Mouse (Mus musculus) liver, embryonic 15.5 days (tissue): Measurements from ENCODE around the gene Fcho2. TPM values are rescaled to one million over a fixed set of nuclear protein-coding genes. Genes with fewer than 3 reads are reported as not detected.
"Not testable (repeated sequence)": the region's sequence is repeated elsewhere in the genome, so short reads cannot be mapped to it uniquely, and the experiment has no call there.

Experiments
- ATAC-seq: fragments of 200-750 bp; cut with Nextera tagmentation; 2 replicates; pipeline ENCODE4 v1.8.0; 2017; ENCODE audit warnings: moderate number of reproducible peaks, mild to moderate bottlenecking, moderate library complexity; ENCODE audit not compliant: insufficient read depth
- H3K27ac ChIP-seq: fragments of 300-500 bp; sonication (generic); replicated peaks from 2 replicates; pipeline ENCODE4 v1.5.1; 2015; ENCODE audit warnings: mild to moderate bottlenecking, inconsistent platforms
- H3K27me3 ChIP-seq: fragments of 300-500 bp; sonication (generic); 2 replicates; pipeline ENCODE4 v1.6.1; 2015; ENCODE audit warnings: mild to moderate bottlenecking, inconsistent platforms
- H3K36me3 ChIP-seq: fragments of 300-500 bp; sonication (generic); replicated peaks from 2 replicates; pipeline ENCODE4 v1.6.1; 2015; ENCODE audit warnings: moderate library complexity, mild to moderate bottlenecking, inconsistent platforms
- H3K4me1 ChIP-seq: fragments of 300-500 bp; sonication (generic); replicated peaks from 2 replicates; pipeline ENCODE4 v1.6.1; 2015; ENCODE audit warnings: inconsistent platforms
- H3K4me2 ChIP-seq: fragments of 300-500 bp; sonication (generic); 2 replicates; pipeline ENCODE4 v1.6.1; 2015; ENCODE audit warnings: moderate library complexity, mild to moderate bottlenecking, inconsistent platforms
- H3K4me3 ChIP-seq: fragments of 300-500 bp; sonication (generic); replicated peaks from 2 replicates; pipeline ENCODE4 v1.5.1; 2015; ENCODE audit warnings: mild to moderate bottlenecking, inconsistent platforms
- H3K9ac ChIP-seq: fragments of 300-500 bp; sonication (generic); 2 replicates; pipeline ENCODE4 v1.6.1; 2015; ENCODE audit warnings: moderate library complexity, mild to moderate bottlenecking, inconsistent platforms
- H3K9me3 ChIP-seq: fragments of 300-500 bp; sonication (generic); replicated peaks from 2 replicates; pipeline ENCODE4 v1.6.1; 2016; ENCODE audit warnings: inconsistent platforms
- WGBS: fragments of 180-500 bp; shearing (Covaris S2); methylation state at CpG from one replicate; pipeline ENCODE4 v1.1.7; 2015; ENCODE audit warnings: mixed read lengths; ENCODE audit not compliant: insufficient replicate concordance; 5-methylcytosine and 5-hydroxymethylcytosine counted together
- polyA plus RNA-seq: library from polyadenylated mRNA; unstranded; fragments of >200 nt; fragmentation: Nextera tagmentation; extraction: Ambion mirVana; gene quantifications from 2 replicates; pipeline ENCODE4 v1.2.1, GENCODE M21; 2015

The Fcho2 gene
- 25.5 and 28.0 TPM in 2 replicates for polyA plus RNA-seq

DNA sequence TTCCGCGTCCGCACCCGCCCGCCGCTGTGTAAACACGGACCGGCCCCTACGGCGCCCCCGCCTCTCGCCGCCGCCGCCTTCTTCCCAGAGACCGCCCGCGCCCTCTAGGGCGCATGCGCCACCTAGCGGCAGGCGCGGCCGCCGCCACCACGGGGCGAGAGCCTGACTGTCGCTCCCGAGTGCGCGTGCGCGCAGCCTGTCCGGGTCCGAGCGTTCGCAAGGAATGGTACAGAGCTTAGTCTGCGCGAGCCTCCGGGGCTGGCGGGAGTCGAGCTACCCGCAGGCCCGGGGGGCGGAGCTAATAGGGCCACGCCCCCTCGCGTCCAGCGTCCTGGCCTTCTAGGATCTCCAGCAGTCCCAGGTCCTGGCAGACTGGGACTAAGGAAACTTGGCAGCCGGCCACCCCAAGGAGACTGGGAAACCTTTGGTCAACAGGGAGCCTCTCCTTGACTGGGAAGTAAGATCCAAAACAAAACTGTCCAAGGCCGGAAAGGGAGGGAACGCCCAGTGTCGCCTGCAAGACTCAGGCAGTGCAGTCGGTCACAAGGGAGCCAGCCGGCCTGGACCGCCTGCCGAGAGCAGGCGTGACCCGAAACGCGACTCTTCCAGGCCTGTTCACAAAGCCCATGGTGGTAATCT is at the start of gene Fcho2:
Gene Fcho2, minus strand, starts transcription at position 303 of the 639 bp plus-strand sequence.
- ATAC-seq: peak; percentile 95
- H3K36me3 ChIP-seq: 0 out of 2 replicates have a peak, but pooled peaks cover 5% of the 10 kb centered on the region
- peak within 1 kb of the TSS; percentile 73 for H3K4me2 ChIP-seq
- peak within 1 kb of the TSS; percentile 95 for H3K9ac ChIP-seq
- peaks cover 32% of the 10 kb centered on the region for H3K4me1 ChIP-seq
- no peaks in the 10 kb centered on the region for H3K27me3 ChIP-seq
- H3K4me3 ChIP-seq: peak within 1 kb of the TSS; percentile 83
- under 1% methylated on average over 59 of the region's 61 CpGs for WGBS
- H3K9me3 ChIP-seq: no peaks in the 10 kb centered on the region
- H3K27ac ChIP-seq: peak within 1 kb of the TSS; percentile 99

DNA sequence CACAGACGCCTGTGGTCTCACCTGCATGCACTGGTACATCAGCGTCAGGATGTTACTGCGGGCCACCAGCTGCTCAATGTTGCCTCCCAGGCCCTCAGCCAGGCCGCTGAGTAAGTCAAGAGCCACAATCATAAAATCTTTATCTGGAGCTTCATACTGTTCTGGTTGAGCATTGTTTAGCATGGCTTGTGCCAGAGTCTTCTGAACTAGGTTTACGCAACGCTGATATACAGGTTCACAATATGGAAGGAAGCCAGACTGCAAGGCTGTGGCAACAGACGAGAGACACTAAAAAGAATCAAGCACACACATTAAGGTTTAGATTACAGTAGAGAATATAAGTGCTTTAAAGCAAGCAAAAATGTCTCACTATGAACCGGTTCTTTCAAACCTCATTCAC is 40.0 kb upstream of the Fcho2 start:
- Histone ChIP-seq H3K27me3 (no peaks in the 10 kb centered on the region), H3K4me1 (no peaks in the 10 kb centered on the region), H3K9me3 (no peaks in the 10 kb centered on the region), H3K4me2 (no peak overlapping the region), H3K4me3 (no peak overlapping the region), H3K9ac (no peak overlapping the region), H3K27ac (no peak overlapping the region), H3K36me3 (peaks cover 76% of the 10 kb centered on the region)
- ATAC-seq: no peak
- WGBS: 87% methylated on average over 8 of the region's 8 CpGs

DNA sequence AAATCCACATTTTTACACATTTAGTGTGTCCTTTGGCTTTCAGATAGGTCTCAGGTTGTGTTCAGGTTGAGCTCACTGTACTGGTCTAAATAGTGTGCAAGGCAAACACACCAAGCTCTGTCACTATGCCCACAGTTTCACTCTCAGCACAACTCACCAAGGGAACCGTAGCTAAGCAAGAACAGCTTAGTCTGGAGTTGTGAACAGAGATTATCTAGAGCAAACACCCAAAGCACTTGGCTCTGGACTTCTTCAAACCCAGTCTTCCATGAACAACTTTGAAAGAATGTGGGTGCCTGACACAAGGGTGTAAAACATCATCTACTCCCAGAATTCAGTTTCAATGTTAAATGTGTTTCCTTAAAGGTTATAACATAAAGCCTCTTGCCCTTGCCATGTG is 30.5 kb upstream of the Fcho2 start:
- ATAC-seq: no peak
- H3K36me3 ChIP-seq: peaks cover 50% of the 10 kb centered on the region
- H3K27me3 ChIP-seq: no peaks in the 10 kb centered on the region
- H3K4me3 ChIP-seq: no peak overlapping the region
- WGBS: 73% methylated on average over 1 of the region's 1 CpGs
- no peaks in the 10 kb centered on the region for H3K9me3 ChIP-seq
- H3K4me1 ChIP-seq: no peaks in the 10 kb centered on the region
- H3K27ac ChIP-seq: no peak overlapping the region
- no peak overlapping the region for H3K9ac ChIP-seq
- no peak overlapping the region for H3K4me2 ChIP-seq

GRCm38 (mm10) chr13:98836423-98837088 is 21.3 kb upstream of the Fcho2 start:
- peak; percentile 47; the same call in 1 of the 2 replicates for ATAC-seq
- no peak overlapping the region for H3K4me2 ChIP-seq
- no peaks in the 10 kb centered on the region for H3K27me3 ChIP-seq
- peaks cover 24% of the 10 kb centered on the region for H3K36me3 ChIP-seq
- no peak overlapping the region for H3K4me3 ChIP-seq
- peaks cover 11% of the 10 kb centered on the region for H3K4me1 ChIP-seq
- no peak overlapping the region for H3K9ac ChIP-seq
- H3K9me3 ChIP-seq: no peaks in the 10 kb centered on the region
- no peak overlapping the region; the same call in 1 of the 2 replicates for H3K27ac ChIP-seq
- WGBS: 74% methylated on average over 6 of the region's 6 CpGs

DNA sequence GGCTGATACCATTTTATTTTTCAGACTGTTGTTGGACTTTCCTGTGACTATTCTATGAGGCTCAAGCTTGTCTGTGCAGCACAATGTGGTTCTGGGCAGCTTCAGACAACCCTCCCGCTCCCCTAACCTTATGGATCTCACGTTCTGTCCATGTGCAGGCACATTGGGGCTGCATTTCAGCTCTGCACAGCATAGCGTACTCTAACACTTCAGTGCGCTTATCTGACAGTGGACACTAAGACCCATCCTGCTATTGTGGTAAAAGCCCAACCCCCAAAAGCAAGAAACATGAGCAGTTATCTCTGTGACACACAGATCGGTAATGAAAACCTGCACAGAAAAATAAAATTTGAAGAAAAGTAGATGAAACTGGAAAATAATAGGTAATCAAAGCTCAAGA is 20.5 kb upstream of the Fcho2 start:
- no peak overlapping the region; the same call in 1 of the 2 replicates for H3K27ac ChIP-seq
- no peaks in the 10 kb centered on the region for H3K9me3 ChIP-seq
- peaks cover 11% of the 10 kb centered on the region for H3K4me1 ChIP-seq
- ATAC-seq: peak; percentile 70
- H3K4me2 ChIP-seq: peak overlapping the region; percentile 23; the same call in 1 of the 2 replicates
- peaks cover 24% of the 10 kb centered on the region for H3K36me3 ChIP-seq
- no peaks in the 10 kb centered on the region for H3K27me3 ChIP-seq
- H3K4me3 ChIP-seq: no peak overlapping the region
- no peak overlapping the region for H3K9ac ChIP-seq
- WGBS: 18% methylated on average over 5 of the region's 5 CpGs

- no peak for ATAC-seq
- H3K4me2 ChIP-seq: no peak overlapping the region
- H3K4me1 ChIP-seq: peaks cover 11% of the 10 kb centered on the region
- WGBS: 66% methylated on average over 3 of the region's 3 CpGs
- H3K4me3 ChIP-seq: no peak overlapping the region
- H3K9me3 ChIP-seq: no peaks in the 10 kb centered on the region
- no peak overlapping the region for H3K9ac ChIP-seq
- peaks cover 16% of the 10 kb centered on the region for H3K36me3 ChIP-seq
- H3K27ac ChIP-seq: no peak overlapping the region
- no peaks in the 10 kb centered on the region for H3K27me3 ChIP-seq
These were observed 19.5 kb upstream of the Fcho2 start for GRCm38 (mm10) chr13:98834723-98835122.

DNA sequence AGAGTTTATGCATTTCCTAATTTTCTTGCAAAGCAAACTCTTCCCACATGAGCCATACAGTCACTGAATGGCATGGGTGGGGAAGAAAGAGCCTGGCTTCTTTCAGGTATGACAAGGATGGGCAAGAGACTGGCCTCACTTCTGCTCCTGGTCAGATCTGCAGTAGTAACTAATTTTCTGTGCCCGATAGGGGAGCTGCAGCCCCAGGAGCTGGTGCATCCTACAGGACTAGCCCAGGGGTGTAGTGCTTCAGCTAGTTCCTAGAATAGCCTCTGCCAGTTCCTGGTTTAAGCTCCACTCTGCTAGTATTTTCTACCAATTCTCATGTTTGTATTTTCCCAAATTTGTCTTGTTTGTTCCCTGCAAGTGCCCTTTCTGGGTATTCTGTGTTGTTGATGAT is 18.9 kb upstream of the Fcho2 start:
- WGBS: 51% methylated on average over 1 of the region's 1 CpGs
- Histone ChIP-seq H3K36me3 (peaks cover 13% of the 10 kb centered on the region; the same call in 1 of the 2 replicates), H3K4me1 (peaks cover 11% of the 10 kb centered on the region), H3K27ac (no peak overlapping the region), H3K9me3 (no peaks in the 10 kb centered on the region), H3K9ac (no peak overlapping the region), H3K4me2 (no peak overlapping the region), H3K27me3 (no peaks in the 10 kb centered on the region), H3K4me3 (no peak overlapping the region)
- no peak for ATAC-seq

GRCm38 (mm10) chr13:98832451-98833450 is 17.5 kb upstream of the Fcho2 start:
- Histone ChIP-seq H3K27ac (no peak overlapping the region), H3K4me1 (peaks cover 11% of the 10 kb centered on the region), H3K9ac (no peak overlapping the region), H3K4me2 (no peak overlapping the region), H3K4me3 (no peak overlapping the region), H3K9me3 (no peaks in the 10 kb centered on the region), H3K36me3 (peaks cover 7% of the 10 kb centered on the region; the same call in 1 of the 2 replicates), H3K27me3 (no peaks in the 10 kb centered on the region)
- no peak for ATAC-seq
- WGBS: 60% methylated on average over 10 of the region's 10 CpGs

GRCm38 (mm10) chr13:98829026-98829425 is 13.8 kb upstream of the Fcho2 start:
- H3K36me3 ChIP-seq, H3K27ac ChIP-seq, H3K27me3 ChIP-seq, H3K4me1 ChIP-seq, H3K4me2 ChIP-seq, H3K9ac ChIP-seq, H3K4me3 ChIP-seq, H3K9me3 ChIP-seq, ATAC-seq: not testable (repeated sequence)
- 84% methylated on average over 6 of the region's 6 CpGs for WGBS

GRCm38 (mm10) chr13:98825574-98825973 is 10.3 kb upstream of the Fcho2 start:
- H3K27me3 ChIP-seq: no peaks in the 10 kb centered on the region
- H3K4me3 ChIP-seq: no peak overlapping the region
- no peaks in the 10 kb centered on the region for H3K36me3 ChIP-seq
- H3K4me1 ChIP-seq: no peaks in the 10 kb centered on the region
- H3K27ac ChIP-seq: no peak overlapping the region
- ATAC-seq: no peak
- H3K9me3 ChIP-seq: no peaks in the 10 kb centered on the region
- no peak overlapping the region for H3K4me2 ChIP-seq
- H3K9ac ChIP-seq: no peak overlapping the region
- 47% methylated on average over 4 of the region's 4 CpGs for WGBS

GRCm38 (mm10) chr13:98819094-98819493 is 3.8 kb upstream of the Fcho2 start:
- no peaks in the 10 kb centered on the region for H3K27me3 ChIP-seq
- no peak overlapping the region for H3K9ac ChIP-seq
- 50% methylated on average over 2 of the region's 2 CpGs for WGBS
- no peaks in the 10 kb centered on the region for H3K9me3 ChIP-seq
- H3K4me3 ChIP-seq: no peak overlapping the region
- H3K36me3 ChIP-seq: no peaks in the 10 kb centered on the region
- H3K4me2 ChIP-seq: no peak overlapping the region
- ATAC-seq: no peak
- H3K27ac ChIP-seq: no peak overlapping the region
- peaks cover 17% of the 10 kb centered on the region for H3K4me1 ChIP-seq
